ENCODE assay signal across 26 mouse cellular contexts in the genomic region with DNA sequence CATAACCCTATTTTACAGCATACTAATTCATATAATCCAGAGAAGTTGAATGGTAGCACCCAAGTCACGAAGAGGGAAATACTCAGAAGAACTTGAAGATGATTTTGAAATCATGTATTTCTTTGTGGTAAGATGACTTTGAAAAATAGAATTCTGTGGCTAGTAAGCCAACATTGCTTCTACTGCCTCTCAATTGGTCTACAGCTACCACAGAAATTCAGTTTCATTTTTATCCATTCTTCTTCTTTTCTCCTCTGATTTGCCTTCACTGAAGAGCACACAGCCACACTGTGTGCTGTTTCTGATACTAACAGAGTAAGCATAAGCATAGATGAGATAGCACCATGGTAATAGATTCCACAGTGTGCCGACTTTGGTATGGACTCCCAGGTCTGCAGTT.
DNase-seq lines count a peak whose midpoint lies in the region; ATAC-seq and TF ChIP-seq lines count a peak whose summit lies in the region.
"Had no signal": no experiment of that assay in that cellular context is flagged by ENCODE, and none has a peak within 500 bp of the region (broad histone marks: within the 10 kb centered on the region; RNA-seq: fewer than 3 reads in every experiment).

No protein-coding gene starts in this region.

- H3K4me1 ChIP-seq in lung, postnatal 0 days (ENCODE audit: insufficient read depth, low read depth, low read length), result no peaks in the 10 kb centered on the region
- H3K4me1 ChIP-seq: embryonic facial prominence, embryonic 15.5 days; forebrain, embryonic 13.5 days; forebrain, embryonic 15.5 days had no signal

- H3K27me3 ChIP-seq in lung, postnatal 0 days (replicated peaks; ENCODE audit: insufficient read depth, low read length), result no peaks in the 10 kb centered on the region
- H3K27me3 ChIP-seq: CH12.LX; embryonic facial prominence, embryonic 13.5 days; embryonic facial prominence, embryonic 15.5 days; forebrain, embryonic 13.5 days; forebrain, embryonic 15.5 days; Patski had no signal

- peak; percentile 76 for ATAC-seq in common myeloid progenitor, adult 5-6 weeks (replicated peaks; ENCODE audit: low read depth, poor library complexity, severe bottlenecking)
- ATAC-seq in granulocyte monocyte progenitor cell, adult 5-6 weeks (replicated peaks; ENCODE audit: poor library complexity, severe bottlenecking), result peak; percentile 76
- ATAC-seq in megakaryocyte progenitor cell, adult 5-6 weeks (replicated peaks; ENCODE audit: poor library complexity), result peak; percentile 61
- ATAC-seq in lung, postnatal 0 days, result no peak
- ATAC-seq: activated CD4-positive, CD25-positive, alpha-beta regulatory T cell, adult 4 months; CD4-positive, CD25-positive, alpha-beta regulatory T cell, adult 4 months; forebrain, embryonic 13.5 days; forebrain, embryonic 15.5 days; forebrain, postnatal 0 days; Patski had no signal

- H3K27ac ChIP-seq in lung, postnatal 0 days (ENCODE audit: low read length), result no peak overlapping the region
- H3K27ac ChIP-seq: embryonic facial prominence, embryonic 13.5 days; embryonic facial prominence, embryonic 15.5 days; forebrain, embryonic 13.5 days; forebrain, embryonic 15.5 days had no signal

- H3K9ac ChIP-seq in lung, postnatal 0 days (replicated peaks; ENCODE audit: low read depth), result no peak overlapping the region
- H3K9ac ChIP-seq: embryonic facial prominence, embryonic 13.5 days; embryonic facial prominence, embryonic 15.5 days; forebrain, embryonic 13.5 days; forebrain, embryonic 15.5 days; forebrain, postnatal 0 days had no signal

- TF ChIP-seq CTCF in lung, postnatal 0 days (IDR thresholded peaks at IDR 0.05), result no peak

- 84% methylated on average over 2 of the region's 2 CpGs for WGBS in lung, postnatal 0 days

- no peak for DNase-seq in ovary, postnatal 14 days (ENCODE audit: low spot score)
- DNase-seq in neural tube, embryonic 10.5 days (ENCODE audit: extremely low spot score, low spot score), result no peak
- no peak for DNase-seq in lung, postnatal 0 days (ENCODE audit: low spot score)
- DNase-seq: adrenal gland, adult 8-10 months; adrenal gland, postnatal 14 days; adrenal gland, postnatal 36 days; B cell, adult 2 months; cerebellum, adult 11-12 months; cerebellum, adult 2 months; cerebellum, adult 9-10 months; cerebellum, postnatal 10 days; cerebellum, postnatal 25 days; embryo, embryonic 11 days; forebrain, postnatal 0 days had no signal

- H3K4me2 ChIP-seq in lung, postnatal 0 days (replicated peaks; ENCODE audit: low read depth, low read length), result no peak overlapping the region
- H3K4me2 ChIP-seq: embryonic facial prominence, embryonic 13.5 days; embryonic facial prominence, embryonic 15.5 days; forebrain, embryonic 13.5 days; forebrain, embryonic 15.5 days had no signal

- no peak for TF ChIP-seq EP300 in lung, postnatal 0 days (IDR thresholded peaks at IDR 0.05)

- H3K36me3 ChIP-seq in lung, postnatal 0 days (ENCODE audit: insufficient read depth, low read length), result no peaks in the 10 kb centered on the region
- H3K36me3 ChIP-seq: embryonic facial prominence, embryonic 13.5 days; embryonic facial prominence, embryonic 15.5 days; forebrain, embryonic 15.5 days; G1E had no signal

- H3K4me3 ChIP-seq in lung, postnatal 0 days (ENCODE audit: low read depth, low read length), result no peak overlapping the region
- H3K4me3 ChIP-seq: embryonic facial prominence, embryonic 13.5 days; embryonic facial prominence, embryonic 15.5 days; forebrain, embryonic 13.5 days; forebrain, embryonic 15.5 days had no signal

- no peaks in the 10 kb centered on the region for H3K9me3 ChIP-seq in lung, postnatal 0 days (ENCODE audit: low read length)
- H3K9me3 ChIP-seq: embryonic facial prominence, embryonic 13.5 days; embryonic facial prominence, embryonic 15.5 days; forebrain, embryonic 13.5 days; forebrain, embryonic 15.5 days; G1E had no signal
